In genomic region chr1:159816614-159817371, GRCm38 (mm10) we compare ENCODE assay signal across 11 mouse cellular contexts.
A peak's percentile ranks its signal among the peaks of the same experiment; 100 is the strongest.
DNase-seq lines count a peak whose midpoint lies in the region; ATAC-seq and TF ChIP-seq lines count a peak whose summit lies in the region.
"Had no signal": no experiment of that assay in that cellular context is flagged by ENCODE, and none has a peak within 500 bp of the region (broad histone marks: within the 10 kb centered on the region; RNA-seq: fewer than 3 reads in every experiment).

No protein-coding gene starts in this region.

- H3K9ac ChIP-seq in forebrain, embryonic 14.5 days (ENCODE audit: low read length) = no peak overlapping the region
- H3K9ac ChIP-seq in forebrain, embryonic 13.5 days = no peak overlapping the region
- no peak overlapping the region for H3K9ac ChIP-seq in limb, embryonic 11.5 days (ENCODE audit: low read length)
- H3K9ac ChIP-seq: heart, embryonic 13.5 days; limb, embryonic 15.5 days had no signal

- no peaks in the 10 kb centered on the region for H3K9me3 ChIP-seq in forebrain, embryonic 14.5 days (replicated peaks; ENCODE audit: control insufficient read depth, low read length)
- no peaks in the 10 kb centered on the region for H3K9me3 ChIP-seq in forebrain, embryonic 13.5 days (replicated peaks)
- H3K9me3 ChIP-seq in limb, embryonic 11.5 days (ENCODE audit: control insufficient read depth, low read length) = no peaks in the 10 kb centered on the region
- H3K9me3 ChIP-seq: heart, embryonic 13.5 days; limb, embryonic 15.5 days had no signal

- H3K4me1 ChIP-seq in forebrain, embryonic 14.5 days (ENCODE audit: control insufficient read depth, insufficient read depth, low read length) = 0 out of 2 replicates have a peak, but pooled peaks cover 2% of the 10 kb centered on the region
- peaks cover 8% of the 10 kb centered on the region for H3K4me1 ChIP-seq in forebrain, embryonic 13.5 days
- peaks cover 22% of the 10 kb centered on the region for H3K4me1 ChIP-seq in limb, embryonic 11.5 days (ENCODE audit: control insufficient read depth, insufficient read depth, low read length)
- H3K4me1 ChIP-seq: heart, embryonic 13.5 days had no signal

- no peak overlapping the region for H3K4me2 ChIP-seq in forebrain, embryonic 14.5 days (ENCODE audit: low read length)
- no peak overlapping the region for H3K4me2 ChIP-seq in forebrain, embryonic 13.5 days
- no peak overlapping the region for H3K4me2 ChIP-seq in limb, embryonic 11.5 days (ENCODE audit: low read depth, severe bottlenecking)
- H3K4me2 ChIP-seq: heart, embryonic 13.5 days; limb, embryonic 15.5 days had no signal

- TF ChIP-seq CTCF in brain, embryonic 14.5 days (IDR thresholded peaks at IDR 0.05; ENCODE audit: borderline replicate concordance, extremely low read depth, insufficient read depth, insufficient read length) = peak; percentile 32; the same call in 1 of the 2 replicates

- H3K36me3 ChIP-seq in forebrain, embryonic 14.5 days (ENCODE audit: control insufficient read depth, insufficient read depth, low read length) = no peaks in the 10 kb centered on the region
- H3K36me3 ChIP-seq in forebrain, embryonic 13.5 days (ENCODE audit: poor library complexity, severe bottlenecking) = no peaks in the 10 kb centered on the region
- H3K36me3 ChIP-seq in limb, embryonic 11.5 days (ENCODE audit: control insufficient read depth, insufficient read depth, low read length) = no peaks in the 10 kb centered on the region
- H3K36me3 ChIP-seq: heart, embryonic 13.5 days; limb, embryonic 15.5 days had no signal

- TF ChIP-seq POLR2A in brain, embryonic 14.5 days (IDR thresholded peaks at IDR 0.05; ENCODE audit: borderline replicate concordance, extremely low read depth, insufficient read depth, insufficient read length, poor library complexity, severe bottlenecking) = no peak

- H3K27ac ChIP-seq in forebrain, embryonic 14.5 days (ENCODE audit: low read depth, low read length) = no peak overlapping the region
- no peak overlapping the region for H3K27ac ChIP-seq in forebrain, embryonic 13.5 days
- no peak overlapping the region; the same call in 1 of the 2 replicates for H3K27ac ChIP-seq in limb, embryonic 11.5 days (replicated peaks; ENCODE audit: low read depth, low read length)
- H3K27ac ChIP-seq: heart, embryonic 13.5 days; limb, embryonic 15.5 days had no signal

- no peaks in the 10 kb centered on the region for H3K27me3 ChIP-seq in forebrain, embryonic 14.5 days (replicated peaks; ENCODE audit: control insufficient read depth, insufficient read depth, low read length)
- H3K27me3 ChIP-seq in forebrain, embryonic 13.5 days = no peaks in the 10 kb centered on the region
- H3K27me3 ChIP-seq in limb, embryonic 11.5 days (ENCODE audit: control insufficient read depth, insufficient read depth, low read length) = no peaks in the 10 kb centered on the region
- H3K27me3 ChIP-seq: heart, embryonic 13.5 days; limb, embryonic 15.5 days had no signal

- 56% methylated on average over 8 of the region's 8 CpGs for WGBS in forebrain, embryonic 14.5 days
- WGBS in forebrain, embryonic 13.5 days = 56% methylated on average over 8 of the region's 8 CpGs
- 18% methylated on average over 8 of the region's 8 CpGs for WGBS in limb, embryonic 11.5 days

- no peak overlapping the region for H3K4me3 ChIP-seq in forebrain, embryonic 14.5 days (ENCODE audit: low read depth, low read length)
- H3K4me3 ChIP-seq in forebrain, embryonic 13.5 days = no peak overlapping the region
- H3K4me3 ChIP-seq in limb, embryonic 11.5 days (ENCODE audit: low read depth, low read length) = no peak overlapping the region
- H3K4me3 ChIP-seq: heart, embryonic 13.5 days; limb, embryonic 15.5 days had no signal

- ATAC-seq in forebrain, embryonic 14.5 days = no peak
- no peak for ATAC-seq in forebrain, embryonic 13.5 days
- no peak for ATAC-seq in limb, embryonic 11.5 days (ENCODE audit: insufficient number of reproducible peaks, low FRiP score, low TSS enrichment, low read depth)
- ATAC-seq in erythroid progenitor cell, adult 5-6 weeks (replicated peaks; ENCODE audit: low FRiP score, poor library complexity, severe bottlenecking) = no peak

- DNase-seq in forebrain, embryonic 14.5 days (ENCODE audit: low spot score) = peak; percentile 25
- peak; percentile 16 for DNase-seq in kidney, postnatal 14 days
- no peak for DNase-seq in kidney, adult 8-10 months
- DNase-seq in brain, embryonic 14.5 days (ENCODE audit: low read depth) = peak; percentile 53
- peak; percentile 47 for DNase-seq in limb, embryonic 11.5 days (ENCODE audit: low spot score)
- DNase-seq in ovary, postnatal 36 days (ENCODE audit: low spot score) = no peak
- DNase-seq: kidney, postnatal 25 days had no signal

Comparison
In these comparisons a context has a peak if more than half of its experiments do, and no peak if none do; other contexts are left out.
1. DNase-seq: peak in forebrain, embryonic 14.5 days (single experiment), kidney, postnatal 14 days (single experiment), brain, embryonic 14.5 days (single experiment) and limb, embryonic 11.5 days (single experiment); none in kidney, adult 8-10 months (0 of 2) and ovary, postnatal 36 days (single experiment).